Mouse (Mus musculus) testis, adult 2 months (tissue): ENCODE measurements around the gene Galnt2. TPM values are rescaled to one million over a fixed set of nuclear protein-coding genes. Genes with fewer than 3 reads are reported as not detected.

Experiments used
- H3K27ac ChIP-seq: fragments of 200-500 bp; 2 replicates; pipeline ENCODE4 v1.5.1; 2012; ENCODE audit warnings: low read depth, low read length; ENCODE audit not compliant: control insufficient read depth, insufficient read depth
- H3K27me3 ChIP-seq: fragments of 200-500 bp; 2 replicates; pipeline ENCODE4 v1.6.1; 2012; ENCODE audit warnings: mild to moderate bottlenecking, low read length, moderate library complexity; ENCODE audit not compliant: control insufficient read depth, insufficient read depth
- H3K36me3 ChIP-seq: fragments of 200-500 bp; 2 replicates; pipeline ENCODE4 v1.6.1; 2012; ENCODE audit warnings: mild to moderate bottlenecking, low read length; ENCODE audit not compliant: control insufficient read depth, insufficient read depth
- H3K4me1 ChIP-seq: fragments of 200-500 bp; 2 replicates; pipeline ENCODE4 v1.6.1; 2012; ENCODE audit warnings: low read length; ENCODE audit not compliant: control insufficient read depth, insufficient read depth
- H3K4me3 ChIP-seq: fragments of 200-500 bp; 2 replicates; pipeline ENCODE4 v1.5.1; 2012; ENCODE audit warnings: low read depth, mild to moderate bottlenecking, low read length, moderate library complexity, mixed read lengths; ENCODE audit not compliant: control insufficient read depth
- CTCF ChIP-seq: fragments of 200-500 bp; IDR thresholded peaks from 2 replicates; pipeline ENCODE4 v1.5.1; 2012; ENCODE audit warnings: low read depth, mild to moderate bottlenecking, inconsistent platforms, low read length, moderate library complexity; ENCODE audit not compliant: control insufficient read depth, insufficient read depth, insufficient replicate concordance
- POLR2A ChIP-seq: fragments of 200-500 bp; IDR thresholded peaks from 2 replicates; pipeline ENCODE4 v1.6.1; 2012; ENCODE audit warnings: low read depth, mild to moderate bottlenecking, inconsistent platforms, low read length, moderate library complexity; ENCODE audit not compliant: control insufficient read depth
- polyA plus RNA-seq: library from polyadenylated mRNA; depleted of rRNA; stranded (reverse); fragments of >200 nt; gene quantifications from 2 replicates; pipeline ENCODE4 v1.2.3, GENCODE M21; 2012

Gene Galnt2
- polyA plus RNA-seq, 1 experiment = 0.91 TPM

- no peaks in the 10 kb centered on the region; the same call in 1 of the 2 replicates for H3K4me1 ChIP-seq
- no peak overlapping the region for H3K27ac ChIP-seq
Measured at GRCm38 (mm10) chr8:124284333-124284711, 53.1 kb downstream of the Galnt2 start.

GRCm38 (mm10) chr8:124284984-124285576, 53.9 kb downstream of the Galnt2 start:
- Histone ChIP-seq H3K4me1 (no peaks in the 10 kb centered on the region; the same call in 1 of the 2 replicates), H3K4me3 (no peak overlapping the region), H3K27me3 (no peaks in the 10 kb centered on the region), H3K27ac (no peak overlapping the region), H3K36me3 (no peaks in the 10 kb centered on the region)
- TF ChIP-seq POLR2A (no peak), CTCF (no peak)

More at GRCm38 (mm10) chr8:124284333-124284711, 53.1 kb downstream of the Galnt2 start:
- TF ChIP-seq CTCF (no peak), POLR2A (no peak)
- Histone ChIP-seq H3K27me3 (no peaks in the 10 kb centered on the region), H3K4me3 (no peak overlapping the region), H3K36me3 (no peaks in the 10 kb centered on the region)

DNA sequence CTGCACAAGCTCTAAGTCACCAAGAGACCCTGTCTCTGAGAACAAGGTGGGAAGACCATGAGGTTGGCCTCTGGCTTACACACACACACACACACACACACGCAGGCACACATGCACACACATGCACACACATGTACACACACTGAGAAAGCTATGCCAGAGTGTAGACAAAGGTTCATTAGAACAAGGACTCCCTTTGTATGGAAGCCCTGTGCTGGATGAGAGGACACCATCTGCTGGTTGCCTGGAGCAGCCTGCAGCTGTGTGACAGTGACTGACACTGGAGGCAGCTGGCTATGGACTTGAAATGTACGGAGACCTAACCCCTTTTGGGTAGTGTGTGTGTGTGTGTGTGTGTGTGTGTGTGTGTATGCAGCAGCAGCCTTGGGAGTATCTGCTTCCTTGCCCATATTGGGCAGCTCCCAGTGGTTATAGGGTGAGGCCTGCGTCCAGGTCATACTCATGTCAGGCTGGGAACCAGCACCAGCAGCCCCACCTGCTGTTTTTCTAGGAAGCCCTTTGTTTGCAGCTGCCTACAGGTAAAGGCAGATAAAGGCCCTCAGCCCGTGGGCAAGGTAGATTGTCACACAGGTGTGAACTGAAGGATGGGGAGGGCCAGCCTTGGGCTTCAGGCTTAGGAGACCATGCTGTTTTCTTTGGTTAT, 55.4 kb downstream of the Galnt2 start:
- Histone ChIP-seq H3K4me1 (no peaks in the 10 kb centered on the region; the same call in 1 of the 2 replicates), H3K27ac (no peak overlapping the region), H3K27me3 (no peaks in the 10 kb centered on the region), H3K4me3 (no peak overlapping the region), H3K36me3 (no peaks in the 10 kb centered on the region)
- TF ChIP-seq CTCF = no peak
- no peak for TF ChIP-seq POLR2A

DNA sequence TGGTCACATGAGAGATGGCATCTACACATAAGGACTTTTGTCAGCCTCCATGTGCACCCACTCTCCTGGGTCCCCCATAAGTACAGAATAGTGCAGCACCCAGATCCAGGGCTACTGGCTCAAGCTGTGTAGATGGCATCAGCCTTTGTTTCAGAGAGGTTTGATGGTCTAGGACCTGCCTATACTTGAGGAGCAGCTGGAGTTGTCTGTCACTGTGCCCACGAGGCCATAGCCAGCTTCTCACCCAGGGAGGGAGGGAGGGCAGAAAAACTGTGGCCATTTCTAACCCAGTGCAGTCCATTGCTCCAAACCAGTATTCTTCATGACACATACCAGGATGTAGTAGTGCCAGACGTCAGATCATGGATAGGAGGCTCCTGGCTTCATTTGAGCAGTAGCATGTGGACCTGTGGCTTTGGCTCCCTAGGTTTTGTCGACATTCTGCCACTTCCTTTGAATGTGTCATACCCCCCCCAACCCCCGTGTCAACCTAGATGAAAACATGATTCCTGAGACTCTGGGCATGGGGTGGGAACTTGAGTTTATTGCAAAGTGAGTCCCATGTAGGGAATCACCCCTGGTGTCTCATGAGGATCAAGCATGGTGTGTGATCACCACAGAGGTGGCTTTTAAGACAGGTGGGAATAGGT, 57.1 kb downstream of the Galnt2 start:
- TF ChIP-seq POLR2A (no peak), CTCF (no peak)
- Histone ChIP-seq H3K27ac (no peak overlapping the region), H3K36me3 (no peaks in the 10 kb centered on the region), H3K27me3 (no peaks in the 10 kb centered on the region), H3K4me3 (no peak overlapping the region), H3K4me1 (no peaks in the 10 kb centered on the region; the same call in 1 of the 2 replicates)

- no peaks in the 10 kb centered on the region for H3K4me1 ChIP-seq
- no peaks in the 10 kb centered on the region for H3K27me3 ChIP-seq
- TF ChIP-seq CTCF = no peak
- TF ChIP-seq POLR2A = no peak
- H3K27ac ChIP-seq = no peak overlapping the region
- no peak overlapping the region for H3K4me3 ChIP-seq
- H3K36me3 ChIP-seq = no peaks in the 10 kb centered on the region
Measured at GRCm38 (mm10) chr8:124289481-124290050, 58.4 kb downstream of the Galnt2 start.

DNA sequence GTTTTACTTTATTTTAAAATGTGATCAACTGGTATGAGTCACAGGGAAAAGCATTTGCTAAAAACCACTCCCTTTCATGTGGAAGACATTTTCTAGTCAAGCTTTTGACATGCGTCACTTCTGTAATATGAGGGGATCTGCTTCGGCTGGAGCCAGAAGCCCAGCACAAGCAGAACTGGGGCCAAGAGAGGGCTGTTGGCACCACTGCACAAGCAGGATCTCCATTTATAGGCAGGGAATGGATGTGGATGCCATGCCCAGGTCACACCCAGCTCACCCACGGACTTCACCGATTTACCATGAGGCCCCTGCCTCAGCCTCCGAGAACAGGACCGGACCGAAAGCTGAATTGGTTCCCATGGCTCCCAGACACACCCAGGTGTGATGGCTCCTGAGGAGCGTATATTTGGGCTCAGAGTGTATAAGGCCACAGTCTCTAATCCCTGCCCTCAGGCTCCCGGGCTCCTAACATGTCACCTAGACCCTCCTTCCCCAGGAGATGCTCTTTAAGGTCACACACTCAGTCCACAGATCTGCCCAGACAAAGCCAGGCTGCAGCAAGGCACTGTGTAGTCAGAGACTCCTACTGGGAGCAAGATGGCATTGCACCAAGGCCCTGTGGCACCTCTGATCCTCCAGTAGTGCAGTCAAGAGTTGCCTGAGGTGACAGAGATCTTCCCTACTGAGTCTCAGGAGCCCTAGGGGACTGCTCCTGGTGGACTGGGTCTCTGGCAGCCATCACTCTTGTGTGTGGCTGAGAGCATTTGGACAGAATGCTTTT, 59.9 kb downstream of the Galnt2 start:
- Histone ChIP-seq H3K36me3 (no peaks in the 10 kb centered on the region), H3K27ac (no peak overlapping the region), H3K4me3 (no peak overlapping the region), H3K4me1 (no peaks in the 10 kb centered on the region), H3K27me3 (no peaks in the 10 kb centered on the region)
- TF ChIP-seq CTCF (peak; percentile 31; the same call in 1 of the 2 replicates), POLR2A (no peak)

- Histone ChIP-seq H3K36me3 (no peaks in the 10 kb centered on the region), H3K4me1 (no peaks in the 10 kb centered on the region), H3K27me3 (no peaks in the 10 kb centered on the region), H3K27ac (no peak overlapping the region), H3K4me3 (no peak overlapping the region)
- TF ChIP-seq POLR2A = no peak
- no peak for TF ChIP-seq CTCF
Measured at GRCm38 (mm10) chr8:124291693-124292092, 60.5 kb downstream of the Galnt2 start.
